Comparison of ENCODE assay signal across 8 mouse cellular contexts in genomic region chrX:142226542-142226941, GRCm38 (mm10). TPM values are rescaled to one million over a fixed set of nuclear protein-coding genes. Genes with fewer than 3 reads are reported as not detected.
DNase-seq lines count a peak whose midpoint lies in the region; ATAC-seq and TF ChIP-seq lines count a peak whose summit lies in the region.

TSS of gene Nxt2 (plus strand) at chrX:142226770.

- peak within 1 kb of the TSS; percentile 51 for H3K4me2 ChIP-seq in intestine, embryonic 16.5 days (ENCODE audit: low read depth, low read length)
- H3K4me2 ChIP-seq in midbrain, embryonic 11.5 days, result peak within 1 kb of the TSS; percentile 38

- H3K9ac ChIP-seq in intestine, embryonic 16.5 days (ENCODE audit: low read depth, low read length), result no peak within 1 kb of the TSS
- H3K9ac ChIP-seq in midbrain, embryonic 11.5 days (ENCODE audit: low read length), result no peak within 1 kb of the TSS

- TF ChIP-seq POLR2A in lung, adult 2 months (IDR thresholded peaks at IDR 0.05; ENCODE audit: borderline replicate concordance, extremely low read depth, low read depth, low read length), result no peak
- TF ChIP-seq POLR2A in thymus, adult 2 months (IDR thresholded peaks at IDR 0.05; ENCODE audit: control insufficient read depth, extremely low read depth, insufficient read depth, low read length, poor library complexity), result no peak

- H3K36me3 ChIP-seq in embryonic facial prominence, embryonic 10.5 days (replicated peaks), result no peaks in the 10 kb centered on the region
- no peaks in the 10 kb centered on the region for H3K36me3 ChIP-seq in intestine, embryonic 16.5 days (ENCODE audit: control insufficient read depth, insufficient read depth, low read length)
- no peaks in the 10 kb centered on the region for H3K36me3 ChIP-seq in midbrain, embryonic 11.5 days (ENCODE audit: control insufficient read depth, insufficient read depth, low read length)
- no peaks in the 10 kb centered on the region for H3K36me3 ChIP-seq in thymus, adult 2 months (ENCODE audit: control insufficient read depth, insufficient read depth, low read length)

- peak within 1 kb of the TSS; percentile 44; the same call in 1 of the 2 replicates for H3K27ac ChIP-seq in embryonic facial prominence, embryonic 10.5 days (replicated peaks)
- no peak within 1 kb of the TSS for H3K27ac ChIP-seq in intestine, embryonic 16.5 days (ENCODE audit: low read length)
- no peak within 1 kb of the TSS for H3K27ac ChIP-seq in midbrain, embryonic 11.5 days (ENCODE audit: low read depth, low read length)
- H3K27ac ChIP-seq in thymus, adult 2 months (ENCODE audit: control insufficient read depth, insufficient read depth, low read length), result no peak within 1 kb of the TSS

- H3K4me3 ChIP-seq in lung, adult 2 months (replicated peaks; ENCODE audit: extremely low read depth, low read depth, low read length), result peak within 1 kb of the TSS; percentile 5
- H3K4me3 ChIP-seq in embryonic facial prominence, embryonic 10.5 days, result peak within 1 kb of the TSS; percentile 61
- H3K4me3 ChIP-seq in intestine, embryonic 16.5 days (ENCODE audit: low read length), result peak within 1 kb of the TSS; percentile 58
- peak within 1 kb of the TSS; percentile 37 for H3K4me3 ChIP-seq in midbrain, embryonic 11.5 days (ENCODE audit: low read depth, low read length)
- no peak within 1 kb of the TSS for H3K4me3 ChIP-seq in thymus, adult 2 months (ENCODE audit: control insufficient read depth, insufficient read depth, low read length)

- 78% methylated on average over 14 of the region's 14 CpGs for WGBS in lung, adult 2 months
- WGBS in embryonic facial prominence, embryonic 10.5 days, result 91% methylated on average over 14 of the region's 14 CpGs
- WGBS in intestine, embryonic 16.5 days, result 86% methylated on average over 14 of the region's 14 CpGs
- WGBS in midbrain, embryonic 11.5 days, result 90% methylated on average over 14 of the region's 14 CpGs
- WGBS in thymus, adult 2 months, result 94% methylated on average over 14 of the region's 14 CpGs

- no peak for DNase-seq in lung, adult 2 months
- no peak for DNase-seq in lung, postnatal 36 days
- DNase-seq in embryonic facial prominence, embryonic 10.5 days (ENCODE audit: low spot score), result no peak
- no peak for DNase-seq in midbrain, embryonic 11.5 days (ENCODE audit: low spot score, missing footprints)
- DNase-seq in cerebellum, postnatal 10 days, result no peak
- DNase-seq in B cell, adult 2 months, result no peak
- no peak for DNase-seq in thymus, adult 2 months

- H3K4me1 ChIP-seq in lung, adult 2 months (ENCODE audit: control insufficient read depth, insufficient read depth, low read length), result no peaks in the 10 kb centered on the region
- H3K4me1 ChIP-seq in embryonic facial prominence, embryonic 10.5 days, result no peaks in the 10 kb centered on the region
- H3K4me1 ChIP-seq in intestine, embryonic 16.5 days (ENCODE audit: control insufficient read depth, insufficient read depth, low read length), result no peaks in the 10 kb centered on the region
- H3K4me1 ChIP-seq in midbrain, embryonic 11.5 days (ENCODE audit: control insufficient read depth, insufficient read depth, low read length), result no peaks in the 10 kb centered on the region
- H3K4me1 ChIP-seq in thymus, adult 2 months (replicated peaks; ENCODE audit: control insufficient read depth, insufficient read depth, low read length), result no peaks in the 10 kb centered on the region

- H3K27me3 ChIP-seq in embryonic facial prominence, embryonic 10.5 days (replicated peaks; ENCODE audit: low read depth, poor library complexity, severe bottlenecking), result peaks cover 12% of the 10 kb centered on the region
- no peaks in the 10 kb centered on the region for H3K27me3 ChIP-seq in intestine, embryonic 16.5 days (replicated peaks; ENCODE audit: control insufficient read depth, insufficient read depth, low read length)
- no peaks in the 10 kb centered on the region for H3K27me3 ChIP-seq in midbrain, embryonic 11.5 days (ENCODE audit: control insufficient read depth, insufficient read depth, low read length)
- no peaks in the 10 kb centered on the region for H3K27me3 ChIP-seq in thymus, adult 2 months (ENCODE audit: control insufficient read depth, insufficient read depth, low read length)

- no peak for ATAC-seq in intestine, embryonic 16.5 days
- no peak for ATAC-seq in midbrain, embryonic 11.5 days (ENCODE audit: low FRiP score)

- H3K9me3 ChIP-seq in embryonic facial prominence, embryonic 10.5 days, result no peaks in the 10 kb centered on the region
- H3K9me3 ChIP-seq in intestine, embryonic 16.5 days (ENCODE audit: control insufficient read depth, low read length), result no peaks in the 10 kb centered on the region
- H3K9me3 ChIP-seq in midbrain, embryonic 11.5 days (ENCODE audit: control insufficient read depth, low read length), result no peaks in the 10 kb centered on the region

- TF ChIP-seq CTCF in lung, adult 2 months (IDR thresholded peaks at IDR 0.05; ENCODE audit: insufficient read depth, low read length), result no peak
- no peak for TF ChIP-seq CTCF in thymus, adult 2 months (IDR thresholded peaks at IDR 0.05; ENCODE audit: borderline replicate concordance, control insufficient read depth, extremely low read depth, insufficient read depth, low read length, poor library complexity)

RNA-seq across cellular contexts. Expression of gene Nxt2, which starts in this region (rescaled TPM):
- 2.4 and 4.2 TPM in 2 replicates for polyA plus RNA-seq in lung, adult 2 months (2012; rRNA removed)
- polyA plus RNA-seq in embryonic facial prominence, embryonic 10.5 days (2016; fragmentation: Nextera tagmentation; extraction: Ambion mirVana), result 7.6 and 9.2 TPM in 2 replicates
- polyA plus RNA-seq in intestine, embryonic 16.5 days (2015; fragmentation: Nextera tagmentation; extraction: Ambion mirVana), result 23.2 and 24.3 TPM in 2 replicates
- 13.2 and 13.3 TPM in 2 replicates for polyA plus RNA-seq in midbrain, embryonic 11.5 days (2014; fragmentation: Nextera tagmentation; extraction: Ambion mirVana)
- 1.2 and 1.5 TPM in 2 replicates for polyA plus RNA-seq in thymus, adult 2 months (2012; rRNA removed)
